Mouse (Mus musculus) embryo, embryonic 9.5 days (tissue): ENCODE measurements around the gene Tlcd1.
"Not testable (repeated sequence)": the region's sequence is repeated elsewhere in the genome, so short reads cannot be mapped to it uniquely, and the experiment has no call there.

Experiments
- DNase-seq: peaks from one replicate; pipeline ENCODE4 v3.0.0-alpha.2; 2017; ENCODE audit errors: extremely low spot score

Gene Tlcd1

GRCm38 (mm10) chr11:78176402-78176862, at the start of gene Tlcd1, which contains the start of gene Nek8:
Gene Tlcd1, plus strand, starts transcription at chr11:78176711.
Gene Nek8, minus strand, starts transcription at chr11:78176675.
- peak; percentile 93 for DNase-seq

- no peak for DNase-seq
These were observed 49.8 kb upstream of the Tlcd1 start for GRCm38 (mm10) chr11:78126739-78127138.

GRCm38 (mm10) chr11:78129458-78129857, 47.1 kb upstream of the Tlcd1 start:
- DNase-seq: no peak

GRCm38 (mm10) chr11:78133915-78134314, 42.6 kb upstream of the Tlcd1 start:
- no peak for DNase-seq

DNA sequence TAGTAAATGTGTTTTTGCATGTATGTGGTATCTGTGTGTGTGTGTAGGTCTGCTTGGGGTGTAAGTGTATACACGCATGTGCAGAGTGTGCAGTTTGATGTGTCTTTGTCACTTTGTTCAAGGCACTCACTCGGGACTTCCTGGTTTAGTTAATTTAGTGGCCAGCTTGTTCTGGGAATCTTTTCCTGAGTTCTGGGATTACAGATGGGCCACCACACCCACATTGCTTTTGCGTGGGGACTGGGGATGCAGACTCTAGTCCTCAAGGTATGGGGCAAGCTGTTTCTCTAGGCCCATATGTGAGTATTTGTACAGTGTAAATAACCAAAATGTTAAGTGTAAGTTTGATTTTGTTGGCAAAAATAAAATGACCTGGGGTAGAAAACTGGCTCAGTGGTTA, 42.2 kb upstream of the Tlcd1 start:
- DNase-seq: no peak

DNA sequence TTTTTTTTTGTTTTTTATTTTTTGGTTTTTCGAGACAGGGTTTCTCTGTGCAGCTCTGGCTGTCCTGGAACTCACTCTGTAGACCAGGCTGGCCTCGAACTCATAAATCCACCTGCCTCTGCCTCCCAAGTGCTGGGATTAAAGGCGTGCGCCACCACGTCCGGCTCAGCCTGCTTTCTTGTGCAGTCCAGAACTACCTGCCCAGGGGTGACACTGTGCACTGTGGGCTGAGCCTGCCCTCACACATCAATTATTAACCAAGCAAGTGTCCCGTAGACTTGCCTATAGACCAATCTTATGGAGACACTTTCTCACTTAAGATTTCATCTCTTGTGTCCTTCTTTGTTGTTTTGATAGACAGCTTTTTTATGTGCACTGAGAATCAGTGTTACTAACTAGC, 41.2 kb upstream of the Tlcd1 start:
- DNase-seq: not testable (repeated sequence)

GRCm38 (mm10) chr11:78136132-78136531, 40.4 kb upstream of the Tlcd1 start:
- no peak for DNase-seq

GRCm38 (mm10) chr11:78137584-78137983, 38.9 kb upstream of the Tlcd1 start:
- DNase-seq: no peak

GRCm38 (mm10) chr11:78138023-78138422, 38.5 kb upstream of the Tlcd1 start:
- no peak for DNase-seq

DNA sequence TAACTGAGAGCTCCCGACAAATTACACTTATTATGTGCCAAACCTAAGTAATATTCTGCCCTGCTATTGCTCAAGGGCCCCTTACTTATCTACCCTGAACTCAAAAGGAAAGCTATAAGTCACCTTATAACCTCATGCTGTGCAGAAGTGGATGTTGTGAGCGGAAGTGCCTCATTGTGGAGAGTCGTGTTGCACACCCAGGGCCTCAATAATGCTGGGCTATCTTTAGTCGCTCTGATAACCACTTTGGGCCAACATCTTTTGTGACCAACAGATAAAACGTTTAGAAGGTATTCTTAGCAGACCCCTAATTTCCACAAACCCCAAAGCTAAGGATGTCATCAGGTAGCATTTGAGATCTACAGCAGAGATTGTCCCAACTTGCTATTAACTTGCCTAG, 35.8 kb upstream of the Tlcd1 start:
- no peak for DNase-seq

- no peak for DNase-seq
These were observed 33.0 kb upstream of the Tlcd1 start for GRCm38 (mm10) chr11:78143520-78143919.

DNA sequence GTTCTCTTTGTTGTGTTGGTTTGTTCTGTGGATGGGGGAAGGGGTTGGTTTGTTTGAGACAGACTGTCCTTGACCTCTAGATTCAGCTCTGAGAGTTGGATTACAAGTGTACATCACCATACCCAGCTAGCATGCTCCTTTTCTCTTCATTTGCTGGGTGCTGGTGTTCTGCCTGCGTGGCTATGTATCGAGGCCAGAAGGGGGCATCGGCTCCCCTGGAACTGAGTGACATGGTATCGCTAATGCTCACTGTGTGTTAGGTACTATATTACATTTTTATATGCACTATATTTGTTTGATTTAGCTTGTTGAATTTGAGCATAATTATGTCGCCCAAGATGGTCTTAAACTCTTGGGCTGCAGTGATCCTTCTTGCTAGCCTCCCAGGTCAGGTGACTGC, 30.3 kb upstream of the Tlcd1 start:
- DNase-seq: no peak

GRCm38 (mm10) chr11:78146707-78147543, 29.6 kb upstream of the Tlcd1 start:
- no peak for DNase-seq

DNA sequence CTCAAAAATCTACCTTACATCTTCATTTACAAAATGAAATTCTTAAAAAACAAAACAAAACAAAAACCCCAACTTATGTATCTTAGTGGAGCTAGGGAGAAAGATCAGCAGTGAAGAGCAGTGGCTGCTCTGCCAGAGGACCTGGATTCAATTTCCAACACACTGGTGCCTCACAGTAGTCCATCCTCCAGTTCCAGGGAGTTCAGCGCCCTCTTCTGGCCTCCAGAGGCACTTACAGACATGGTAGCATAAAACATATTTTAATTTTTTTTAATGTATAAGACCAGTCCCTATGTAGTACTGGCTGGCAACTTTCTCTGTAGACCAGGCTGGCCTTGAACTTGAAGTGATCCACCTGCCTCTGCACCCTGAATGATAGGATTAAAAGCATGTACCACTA, 25.4 kb upstream of the Tlcd1 start:
- DNase-seq: no peak

DNA sequence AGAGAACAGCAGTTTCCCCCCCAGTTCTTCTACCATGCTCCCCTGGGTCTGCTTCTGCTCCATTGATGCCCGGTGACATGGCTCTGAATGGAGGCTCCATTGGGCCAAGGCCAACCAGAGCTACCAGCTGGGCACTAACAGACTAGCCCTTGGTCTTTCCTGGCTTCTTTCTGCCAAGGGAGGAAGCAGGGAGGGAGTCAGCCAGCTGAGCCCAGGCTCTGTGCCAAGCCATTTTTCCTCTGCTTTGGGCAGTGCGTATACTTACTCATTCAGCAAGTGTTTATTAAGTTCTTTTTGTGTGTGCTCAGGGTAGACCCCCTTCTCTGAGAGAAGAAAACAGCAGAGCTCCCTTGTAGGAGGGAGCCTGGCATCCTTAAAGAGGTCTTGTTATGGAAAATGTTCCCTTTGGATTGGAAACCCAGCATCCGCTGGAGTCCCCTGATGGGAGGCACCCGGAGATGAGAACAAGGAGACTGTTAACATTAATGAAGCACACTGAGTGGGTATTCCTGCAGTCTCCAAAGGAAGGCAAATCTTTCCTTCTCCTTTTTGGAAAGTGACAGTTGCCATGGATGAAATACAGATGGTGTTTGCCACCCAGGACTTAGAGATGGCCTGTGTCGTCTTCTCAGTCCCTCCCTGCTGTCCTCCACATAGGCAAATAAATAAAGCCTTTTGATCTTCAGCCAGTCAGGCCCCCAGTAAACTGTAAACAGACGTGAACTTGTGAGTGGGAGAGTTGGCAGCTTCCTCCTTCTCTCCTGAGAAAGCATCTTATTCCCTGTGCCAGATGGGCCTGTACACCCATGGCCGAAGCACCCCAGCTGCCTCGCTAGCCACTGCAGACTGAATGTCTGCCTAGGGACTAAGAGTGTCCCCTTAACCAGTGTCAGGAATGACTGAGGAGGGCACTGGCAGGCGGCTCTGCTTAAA, 23.9 kb upstream of the Tlcd1 start:
- no peak for DNase-seq

DNA sequence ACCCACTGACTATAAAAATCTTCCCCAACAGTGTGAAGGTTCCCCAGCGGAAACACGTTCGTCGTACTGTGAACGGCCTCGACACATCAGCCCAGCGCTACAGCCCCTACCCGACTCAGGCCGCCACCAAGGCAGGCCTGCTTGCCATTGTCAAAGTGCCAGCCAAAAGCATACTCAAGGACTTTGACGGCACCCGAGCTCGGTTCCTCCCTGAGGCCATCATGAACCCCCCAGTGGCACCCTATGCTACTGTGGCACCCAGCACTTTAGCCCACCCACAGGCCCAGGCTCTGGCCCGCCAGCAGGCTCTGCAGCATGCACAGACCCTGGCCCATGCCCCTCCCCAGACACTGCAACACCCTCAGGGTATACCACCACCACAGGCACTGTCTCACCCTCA, 22.7 kb upstream of the Tlcd1 start:
- DNase-seq: no peak

DNA sequence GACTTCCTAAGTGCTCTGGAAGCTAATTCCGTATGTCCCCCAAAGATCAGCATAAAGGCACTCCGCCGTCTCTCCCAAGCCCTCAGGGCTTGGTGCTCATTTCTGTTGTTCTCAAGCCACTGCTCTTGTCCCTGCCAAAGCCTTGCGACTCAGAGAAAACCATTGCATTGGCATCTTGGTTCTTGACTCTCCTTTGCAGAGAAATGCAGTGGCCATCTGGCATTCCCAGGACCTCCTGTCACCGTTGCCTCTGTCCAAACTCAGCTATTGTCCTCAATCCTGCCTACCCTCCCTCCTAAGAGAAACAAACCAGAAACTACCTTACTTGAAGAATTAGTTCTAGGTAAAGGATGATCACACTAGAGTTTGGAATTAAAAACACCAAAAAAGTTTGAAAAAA, 20.8 kb upstream of the Tlcd1 start:
- no peak for DNase-seq

- no peak for DNase-seq
These were observed 20.3 kb upstream of the Tlcd1 start for GRCm38 (mm10) chr11:78156156-78156699.

- DNase-seq: peak; percentile 84
These were observed 17.4 kb upstream of the Tlcd1 start for GRCm38 (mm10) chr11:78159096-78159495.

- DNase-seq: no peak
These were observed 17.0 kb upstream of the Tlcd1 start for GRCm38 (mm10) chr11:78159557-78159956.

DNA sequence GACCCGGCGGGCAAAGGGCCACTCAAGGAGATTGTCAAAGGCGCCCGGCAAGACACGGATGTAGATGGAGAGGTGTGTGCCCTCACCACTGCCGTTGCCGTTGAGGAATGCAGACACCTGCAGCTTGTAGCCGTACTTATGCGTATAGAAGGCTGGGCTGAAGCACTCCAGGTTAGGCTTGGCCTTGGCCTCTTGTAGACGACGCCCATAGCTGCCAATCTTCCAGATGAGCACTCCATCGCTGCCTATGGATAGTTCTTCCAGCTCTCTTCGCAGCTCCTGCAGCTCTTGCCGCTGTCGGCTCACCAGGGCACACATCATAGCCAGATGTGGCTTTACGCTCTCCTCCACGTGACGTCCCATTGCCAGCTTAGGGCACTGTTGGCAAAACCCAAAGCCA, 16.3 kb upstream of the Tlcd1 start:
- DNase-seq: no peak

DNA sequence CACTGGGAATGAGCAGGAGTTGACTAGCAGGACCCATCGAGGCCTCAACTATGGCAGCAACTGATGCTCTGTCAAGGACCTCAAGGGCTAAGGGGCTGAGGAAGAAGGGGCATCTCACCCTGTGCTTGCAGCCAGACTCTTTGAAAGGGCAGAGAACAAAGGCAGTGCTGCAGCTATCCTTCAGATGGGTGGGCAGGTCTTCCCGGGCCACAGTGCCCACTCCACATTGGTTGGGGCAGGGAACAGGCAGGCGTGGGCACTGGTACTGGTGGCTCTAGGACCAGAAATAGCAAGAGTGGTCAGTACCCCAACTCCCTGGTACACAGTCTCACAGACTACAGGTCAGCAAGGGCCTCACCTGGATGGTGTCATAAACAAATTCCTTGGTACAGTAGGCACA, 15.8 kb upstream of the Tlcd1 start:
- no peak for DNase-seq
